Mouse (Mus musculus) heart, embryonic 14.5 days (tissue): ENCODE data around the gene A930004D18Rik. TPM values are rescaled to one million over a fixed set of nuclear protein-coding genes. Genes with fewer than 3 reads are reported as not detected.

ENCODE experiments used
- ATAC-seq: fragments of 200-750 bp; cut with Nextera tagmentation; 2 replicates; pipeline ENCODE4 v1.8.0; 2017; ENCODE audit warnings: low read depth, moderate TSS enrichment; ENCODE audit not compliant: insufficient number of reproducible peaks, insufficient read depth, low FRiP score
- H3K27ac ChIP-seq, 2 experiments: fragments of 200-500 bp in 1 of 2; fragments of 300-500 bp in 1 of 2; sonication (generic) in 1 of 2; replicated peaks in 1 of 2; 2 replicates each; pipeline ENCODE4 v1.5.1; 2012 to 2014; ENCODE audit warnings: low read depth in 2 of 2, low read length in 2 of 2, control low read depth in 1 of 2, mild to moderate bottlenecking in 1 of 2, mixed read lengths in 1 of 2; ENCODE audit not compliant: control insufficient read depth in 1 of 2, insufficient read depth in 1 of 2
- H3K27me3 ChIP-seq: fragments of 300-500 bp; sonication (generic); 2 replicates; pipeline ENCODE4 v1.6.1; 2014; ENCODE audit warnings: mild to moderate bottlenecking, low read length, control low read depth; ENCODE audit not compliant: control insufficient read depth, insufficient read depth
- H3K36me3 ChIP-seq: fragments of 300-500 bp; sonication (generic); 2 replicates; pipeline ENCODE4 v1.6.1; 2014; ENCODE audit warnings: mild to moderate bottlenecking, control low read depth, low read length, mixed read lengths; ENCODE audit not compliant: control insufficient read depth, insufficient read depth
- H3K4me1 ChIP-seq, 2 experiments: fragments of 200-500 bp in 1 of 2; fragments of 300-500 bp in 1 of 2; sonication (generic) in 1 of 2; 2 replicates each; pipeline ENCODE4 v1.6.1; 2012 to 2014; ENCODE audit warnings: low read length in 2 of 2, control low read depth in 1 of 2, mixed read lengths in 1 of 2; ENCODE audit not compliant: control insufficient read depth in 2 of 2, insufficient read depth in 2 of 2
- H3K4me2 ChIP-seq: fragments of 300-500 bp; sonication (generic); 2 replicates; pipeline ENCODE4 v1.6.1; 2014; ENCODE audit warnings: mild to moderate bottlenecking, low read length
- H3K4me3 ChIP-seq, 2 experiments: fragments of 200-500 bp in 1 of 2; fragments of 300-500 bp in 1 of 2; sonication (generic) in 1 of 2; 2 replicates each; pipeline ENCODE4 v1.5.1; 2012 to 2014; ENCODE audit warnings: low read length in 2 of 2, mild to moderate bottlenecking in 2 of 2, control low read depth in 1 of 2, low read depth in 1 of 2, moderate library complexity in 1 of 2; ENCODE audit not compliant: control insufficient read depth in 1 of 2, insufficient read depth in 1 of 2
- H3K9ac ChIP-seq: fragments of 300-500 bp; sonication (generic); 2 replicates; pipeline ENCODE4 v1.6.1; 2014; ENCODE audit warnings: mild to moderate bottlenecking, low read length
- H3K9me3 ChIP-seq: fragments of 300-500 bp; sonication (generic); 2 replicates; pipeline ENCODE4 v1.6.1; 2016; ENCODE audit warnings: low read length, control low read depth; ENCODE audit not compliant: control insufficient read depth
- WGBS: fragments of 180-500 bp; shearing (Covaris S2); extraction: QIAGEN DNeasy Blood & Tissue Kit; methylation state at CpG from one replicate; pipeline ENCODE4 v1.1.7; 2014; 5-methylcytosine and 5-hydroxymethylcytosine counted together
- polyA plus RNA-seq: library from polyadenylated mRNA; unstranded; fragments of >200 nt; fragmentation: Nextera tagmentation; extraction: Ambion mirVana; gene quantifications from 2 replicates; pipeline ENCODE4 v1.2.1, GENCODE M21; 2014

The A930004D18Rik gene
- polyA plus RNA-seq, 1 experiment from 2014 or later = 5.8 TPM

DNA sequence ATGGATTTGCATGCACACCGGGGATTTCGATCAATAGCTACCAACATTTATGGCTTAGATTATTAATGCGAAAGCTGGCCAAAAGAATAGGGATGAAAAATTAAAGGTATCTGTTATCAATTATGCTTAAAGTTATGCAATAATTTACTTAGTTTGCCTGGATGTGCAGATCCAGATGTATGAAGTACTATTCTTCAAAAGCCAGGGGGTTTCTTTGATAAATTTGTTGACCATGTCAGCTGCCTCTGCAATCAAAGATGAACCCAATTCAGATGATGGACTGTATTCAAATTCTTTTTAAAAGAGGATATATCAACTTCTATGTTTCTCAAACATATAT is 14.3 kb upstream of the A930004D18Rik start:
- WGBS = 76% methylated on average over 3 of the region's 3 CpGs
- Histone ChIP-seq H3K9ac (no peak overlapping the region), H3K36me3 (no peaks in the 10 kb centered on the region), H3K4me3 (no peak overlapping the region), H3K4me2 (peak overlapping the region; percentile 94; the same call in 1 of the 2 replicates), H3K27me3 (no peaks in the 10 kb centered on the region), H3K4me1 (peaks cover 9 to 15% of the 10 kb centered on the region in 2 experiments; a peak in 3 of 4 replicates), H3K9me3 (no peaks in the 10 kb centered on the region), H3K27ac (no peak overlapping the region)
- no peak for ATAC-seq

DNA sequence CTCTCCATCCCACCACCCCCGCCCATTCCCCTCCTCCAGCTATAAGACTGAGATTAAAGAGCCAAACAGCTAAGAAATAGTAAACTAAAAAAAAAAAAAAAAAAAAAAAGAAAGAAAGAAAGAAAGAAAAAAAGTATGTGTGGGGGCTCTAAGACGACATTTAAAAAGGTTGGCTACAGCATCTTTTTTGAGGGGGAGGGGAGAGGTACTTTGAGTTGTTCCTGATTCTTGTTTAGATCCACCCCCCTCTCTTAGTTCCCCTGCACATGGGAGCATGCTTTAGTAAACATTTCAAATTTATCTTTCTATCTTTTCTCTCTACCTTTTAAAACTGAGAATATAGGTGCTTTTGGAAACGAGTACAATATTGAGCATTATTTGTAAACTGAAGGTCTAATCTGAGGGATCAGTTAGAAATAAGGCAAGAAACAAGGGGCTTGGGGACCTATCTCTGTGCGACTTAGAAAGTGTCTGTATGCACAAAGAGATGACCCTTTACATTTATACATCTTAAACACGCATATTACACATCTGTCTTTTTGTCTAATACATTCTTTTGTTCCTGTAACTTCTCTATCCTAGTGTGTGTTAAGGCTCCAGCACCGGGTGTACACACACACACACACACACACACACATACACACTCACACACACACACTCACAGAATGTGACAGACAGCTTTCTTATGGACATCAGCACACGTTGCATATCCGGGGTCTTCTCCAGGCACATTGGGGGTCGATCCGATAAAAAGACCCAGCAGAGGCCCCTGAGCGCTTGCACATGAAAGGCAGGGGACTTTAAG is 13.7 kb upstream of the A930004D18Rik start:
- H3K4me3 ChIP-seq = peak overlapping the region in 1 of 2 experiments; percentile 89; a peak in 3 of 4 replicates
- peaks cover 9 to 15% of the 10 kb centered on the region in 2 experiments; a peak in 3 of 4 replicates for H3K4me1 ChIP-seq
- H3K4me2 ChIP-seq = peak overlapping the region; percentile 94
- H3K27ac ChIP-seq = peak overlapping the region; percentile 76 to 99; a peak in 2 of 4 replicates
- no peaks in the 10 kb centered on the region for H3K9me3 ChIP-seq
- H3K9ac ChIP-seq = peak overlapping the region; percentile 99
- no peak for ATAC-seq
- 38% methylated on average over 11 of the region's 11 CpGs for WGBS
- H3K27me3 ChIP-seq = no peaks in the 10 kb centered on the region
- H3K36me3 ChIP-seq = no peaks in the 10 kb centered on the region

DNA sequence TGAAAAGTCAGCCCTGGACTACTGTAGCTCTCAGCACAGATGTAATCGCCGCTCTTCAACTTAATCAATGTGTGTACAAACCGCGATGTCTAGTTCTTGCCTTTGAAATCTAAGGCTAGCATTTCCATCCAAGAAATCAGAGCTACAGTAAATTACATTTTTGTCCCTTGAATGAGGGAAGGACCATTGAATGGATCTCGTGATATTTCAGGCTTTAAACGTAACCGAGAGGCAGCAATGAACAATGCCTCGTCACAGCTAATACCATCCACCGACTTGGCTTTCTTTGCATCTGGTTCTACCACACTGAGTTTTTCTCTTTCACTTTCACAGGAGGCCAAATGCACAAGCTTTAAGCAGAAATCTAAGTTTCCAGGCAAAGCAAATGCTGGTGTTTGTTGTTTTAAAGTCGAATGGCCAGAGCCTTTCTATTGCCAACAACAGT is 13.0 kb upstream of the A930004D18Rik start:
- Histone ChIP-seq H3K4me3 (peak overlapping the region; percentile 26 to 89; a peak in 3 of 4 replicates), H3K9me3 (no peaks in the 10 kb centered on the region), H3K9ac (peak overlapping the region; percentile 99), H3K36me3 (no peaks in the 10 kb centered on the region), H3K4me1 (peaks cover 9 to 15% of the 10 kb centered on the region in 2 experiments; a peak in 3 of 4 replicates), H3K4me2 (peak overlapping the region; percentile 94), H3K27ac (peak overlapping the region; percentile 76 to 99), H3K27me3 (no peaks in the 10 kb centered on the region)
- 9% methylated on average over 10 of the region's 10 CpGs for WGBS
- no peak for ATAC-seq

DNA sequence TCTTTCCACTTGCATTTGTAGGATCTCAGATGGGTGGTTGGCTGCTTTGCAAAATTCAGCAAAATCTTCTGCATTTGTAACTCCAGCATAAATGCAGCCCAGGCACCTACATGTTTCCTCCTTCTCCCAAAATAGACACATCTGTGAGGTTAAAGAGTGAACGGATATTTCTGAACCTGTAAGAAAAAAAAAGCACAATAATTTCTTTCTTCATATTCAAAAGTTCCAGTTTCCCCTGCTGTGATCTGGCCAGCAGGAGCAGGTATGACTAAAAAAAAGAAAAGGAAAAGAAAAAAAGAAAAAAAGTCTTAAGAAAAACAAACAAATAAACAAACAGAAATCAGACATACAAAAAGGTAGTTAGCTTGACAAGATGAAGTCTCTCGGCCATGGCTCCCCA is 12.5 kb upstream of the A930004D18Rik start:
- Histone ChIP-seq H3K4me1 (peaks cover 9 to 15% of the 10 kb centered on the region in 2 experiments; a peak in 3 of 4 replicates), H3K9me3 (no peaks in the 10 kb centered on the region), H3K27me3 (no peaks in the 10 kb centered on the region), H3K4me2 (peak overlapping the region; percentile 94), H3K9ac (peak overlapping the region; percentile 99), H3K36me3 (no peaks in the 10 kb centered on the region), H3K4me3 (peak overlapping the region in 1 of 2 experiments; percentile 89; a peak in 2 of 4 replicates), H3K27ac (peak overlapping the region; percentile 96 to 99)
- ATAC-seq = no peak
- 6% methylated on average over 2 of the region's 2 CpGs for WGBS

DNA sequence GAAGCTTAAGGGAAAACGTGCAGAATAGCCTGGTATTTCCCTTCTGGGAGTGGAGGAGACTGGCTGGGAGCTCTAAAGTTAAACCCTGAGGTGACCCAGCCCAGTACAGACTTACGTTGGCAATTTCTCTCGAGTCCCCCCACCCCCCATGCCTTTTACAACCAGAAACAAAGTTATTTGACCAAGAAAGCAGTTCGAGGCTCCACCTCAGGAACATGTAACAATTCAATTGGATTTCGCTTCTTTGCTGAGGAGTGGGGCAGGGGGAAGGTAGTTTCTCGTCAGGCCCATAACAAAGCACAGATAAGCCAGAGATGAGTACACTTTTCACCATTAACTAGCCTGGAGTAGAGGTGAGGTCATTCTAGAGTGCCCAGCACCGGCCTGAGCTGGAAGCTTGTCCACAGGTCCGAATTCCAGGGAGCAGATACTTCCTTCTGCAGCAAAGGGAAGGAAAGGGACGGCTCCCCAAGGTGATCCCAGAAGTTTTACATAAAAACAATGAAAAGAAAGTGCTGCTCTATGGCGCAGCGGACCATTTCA is 11.8 kb upstream of the A930004D18Rik start:
- no peaks in the 10 kb centered on the region for H3K9me3 ChIP-seq
- 5% methylated on average over 11 of the region's 11 CpGs for WGBS
- H3K4me1 ChIP-seq = peaks cover 9 to 15% of the 10 kb centered on the region in 2 experiments; a peak in 3 of 4 replicates
- H3K4me2 ChIP-seq = peak overlapping the region; percentile 94
- peak overlapping the region; percentile 96 to 99 for H3K27ac ChIP-seq
- peak overlapping the region; percentile 99 for H3K9ac ChIP-seq
- peak overlapping the region; percentile 14 to 89 for H3K4me3 ChIP-seq
- H3K36me3 ChIP-seq = no peaks in the 10 kb centered on the region
- no peak for ATAC-seq
- H3K27me3 ChIP-seq = no peaks in the 10 kb centered on the region

DNA sequence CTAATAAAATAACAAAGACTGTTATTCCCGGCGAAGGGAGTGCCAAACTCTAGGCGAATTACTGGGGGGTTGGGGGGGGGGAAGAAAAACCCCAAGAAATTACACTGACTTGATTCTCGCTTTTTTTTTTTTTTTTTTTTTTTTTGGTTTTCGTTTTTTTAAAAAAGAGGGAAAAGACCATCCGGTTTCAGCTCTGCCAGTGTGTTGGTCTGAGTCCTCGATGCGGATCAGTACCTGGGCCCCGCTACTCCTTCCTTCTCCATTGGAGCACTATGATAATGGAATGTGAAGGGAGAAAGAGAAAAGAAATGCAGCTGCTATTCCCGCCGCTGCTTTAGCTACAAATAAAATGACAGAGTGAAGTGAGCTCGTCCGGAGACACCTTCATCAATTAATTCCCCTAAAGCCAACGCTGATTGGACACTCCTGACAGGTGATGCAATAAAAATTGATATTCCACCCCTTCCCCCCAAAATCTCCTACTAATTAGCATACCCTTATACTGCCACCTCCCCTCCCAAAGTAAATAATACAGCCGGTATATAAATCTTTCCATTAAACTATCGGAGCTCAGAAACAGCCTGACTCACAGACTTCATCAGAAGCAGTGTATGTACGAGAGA is 11.0 kb upstream of the A930004D18Rik start, which contains the start of gene Skida1:
Skida1 (minus strand) TSS at position 599 of the 623 bp plus-strand sequence.
- peaks cover 7 to 15% of the 10 kb centered on the region in 2 experiments; a peak in 3 of 4 replicates for H3K4me1 ChIP-seq

DNA sequence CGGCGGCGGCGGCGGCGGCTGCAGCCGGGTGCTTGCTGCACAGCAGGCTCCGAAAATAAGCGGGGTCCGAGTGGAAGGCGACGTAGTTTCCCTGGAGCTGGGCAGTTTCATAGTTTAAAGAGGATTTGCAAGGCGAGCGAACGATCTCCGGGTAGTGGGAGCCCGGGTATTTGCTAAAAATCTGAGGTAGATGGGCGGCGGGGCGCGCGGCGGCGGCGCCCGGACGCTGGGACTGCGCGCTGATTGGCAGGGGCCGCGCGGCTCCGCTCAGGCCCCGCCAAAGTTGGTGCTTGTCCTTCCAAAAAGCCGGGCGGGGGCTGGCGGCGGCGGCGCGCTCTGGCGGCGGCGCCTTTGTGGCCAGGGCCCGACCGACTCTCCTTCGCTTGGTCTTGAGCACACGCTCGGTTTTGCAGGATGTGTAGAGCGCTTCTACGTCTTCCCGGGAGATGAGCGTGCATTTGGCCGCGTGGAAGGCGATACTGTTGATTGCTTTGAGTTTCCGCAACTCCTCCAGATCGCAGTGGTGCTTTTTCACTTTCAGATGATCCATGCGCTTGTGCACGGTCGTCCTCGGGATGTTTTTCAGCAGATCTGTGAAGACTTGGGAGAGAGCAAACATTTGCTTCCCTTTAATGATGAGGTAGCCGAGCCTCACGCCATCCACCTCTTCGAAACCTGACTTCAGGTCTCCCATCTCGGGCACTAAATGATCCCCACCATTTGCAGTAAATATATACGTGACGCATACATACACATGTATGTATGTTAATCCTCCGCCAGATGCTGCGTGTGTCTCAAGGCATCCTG is 10.3 kb upstream of the A930004D18Rik start:
- no peaks in the 10 kb centered on the region for H3K36me3 ChIP-seq
- peak; percentile 75 for ATAC-seq
- WGBS = under 1% methylated on average over 70 of the region's 70 CpGs

More for the DNA sequence above, 11.0 kb upstream of the A930004D18Rik start, which contains the start of gene Skida1:
- Histone ChIP-seq H3K36me3 (no peaks in the 10 kb centered on the region), H3K9me3 (no peaks in the 10 kb centered on the region), H3K4me3 (peak within 1 kb of the TSS; percentile 80 to 89), H3K4me2 (peak within 1 kb of the TSS; percentile 94), H3K27ac (peak within 1 kb of the TSS; percentile 97 to 99), H3K9ac (peak within 1 kb of the TSS; percentile 99), H3K27me3 (no peaks in the 10 kb centered on the region)
- ATAC-seq = no peak
- 1% methylated on average over 17 of the region's 17 CpGs for WGBS

More for the DNA sequence above, 10.3 kb upstream of the A930004D18Rik start:
- Histone ChIP-seq H3K4me2 (peak overlapping the region; percentile 94), H3K9ac (peak overlapping the region; percentile 99), H3K27ac (peak overlapping the region; percentile 97 to 99), H3K27me3 (no peaks in the 10 kb centered on the region), H3K4me1 (peaks cover 7 to 22% of the 10 kb centered on the region in 2 experiments; a peak in 3 of 4 replicates), H3K9me3 (no peaks in the 10 kb centered on the region), H3K4me3 (peak overlapping the region; percentile 80 to 89)
